Mouse (Mus musculus): ENCODE data around the gene Art2b. TPM values are rescaled to one million over a fixed set of nuclear protein-coding genes. Genes with fewer than 3 reads are reported as not detected.

Art2b gene
- total and polyA plus RNA-seq, 2 experiments from 2014 or later = not detected

GRCm38 (mm10) chr7:101550686-101551485 lies 34.5 kb downstream of the Art2b start:
- Histone ChIP-seq H3K4me1 (ENCODE audit: insufficient read depth, low read length) (no peaks in the 10 kb centered on the region), H3K4me2 (ENCODE audit: low read depth, low read length) (no peak overlapping the region), H3K36me3 (ENCODE audit: insufficient read depth, low read length) (no peaks in the 10 kb centered on the region), H3K9me3 (ENCODE audit: low read length) (no peaks in the 10 kb centered on the region), H3K9ac (replicated peaks; ENCODE audit: low read length) (no peak overlapping the region), H3K27ac (no peak overlapping the region), H3K4me3 (ENCODE audit: low read length) (no peak overlapping the region), H3K27me3 (ENCODE audit: insufficient read depth, low read length) (no peaks in the 10 kb centered on the region)
- no peak for TF ChIP-seq CTCF (IDR thresholded peaks at IDR 0.05; ENCODE audit: low read depth)
- WGBS = 74% methylated on average over 7 of the region's 7 CpGs
- no peak for ATAC-seq
- no peak for DNase-seq (ENCODE audit: low spot score)

GRCm38 (mm10) chr7:101549266-101549665 lies 36.1 kb downstream of the Art2b start:
- no peak overlapping the region for H3K9ac ChIP-seq (replicated peaks; ENCODE audit: low read length)
- DNase-seq (ENCODE audit: low spot score) (no peak), ATAC-seq (no peak)
- H3K36me3 ChIP-seq (ENCODE audit: insufficient read depth, low read length) = no peaks in the 10 kb centered on the region
- 84% methylated on average over 3 of the region's 3 CpGs for WGBS
- no peak for TF ChIP-seq CTCF (IDR thresholded peaks at IDR 0.05; ENCODE audit: low read depth)
- H3K4me1 ChIP-seq (ENCODE audit: insufficient read depth, low read length) = no peaks in the 10 kb centered on the region
- H3K27me3 ChIP-seq (ENCODE audit: insufficient read depth, low read length) = no peaks in the 10 kb centered on the region
- H3K27ac ChIP-seq = no peak overlapping the region
- H3K9me3 ChIP-seq (ENCODE audit: low read length) = no peaks in the 10 kb centered on the region
- no peak overlapping the region for H3K4me3 ChIP-seq (ENCODE audit: low read length)
- H3K4me2 ChIP-seq (ENCODE audit: low read depth, low read length) = no peak overlapping the region

GRCm38 (mm10) chr7:101547651-101548050 lies 37.7 kb downstream of the Art2b start:
- DNase-seq (ENCODE audit: low spot score) = no peak
- WGBS = 81% methylated on average over 3 of the region's 3 CpGs
- Histone ChIP-seq H3K36me3 (ENCODE audit: insufficient read depth, low read length) (no peaks in the 10 kb centered on the region), H3K27ac (no peak overlapping the region), H3K4me2 (ENCODE audit: low read depth, low read length) (no peak overlapping the region), H3K4me1 (ENCODE audit: insufficient read depth, low read length) (no peaks in the 10 kb centered on the region), H3K9ac (replicated peaks; ENCODE audit: low read length) (no peak overlapping the region), H3K4me3 (ENCODE audit: low read length) (no peak overlapping the region), H3K9me3 (ENCODE audit: low read length) (no peaks in the 10 kb centered on the region), H3K27me3 (ENCODE audit: insufficient read depth, low read length) (no peaks in the 10 kb centered on the region)
- TF ChIP-seq CTCF (IDR thresholded peaks at IDR 0.05; ENCODE audit: low read depth) = no peak
- ATAC-seq = no peak

GRCm38 (mm10) chr7:101541734-101542133 lies 43.7 kb downstream of the Art2b start:
- no peak for DNase-seq (ENCODE audit: low spot score)
- 76% methylated on average over 10 of the region's 10 CpGs for WGBS

GRCm38 (mm10) chr7:101541132-101541531 lies 44.3 kb downstream of the Art2b start:
- Histone ChIP-seq H3K4me1 (ENCODE audit: insufficient read depth, low read length) (no peaks in the 10 kb centered on the region), H3K9me3 (ENCODE audit: low read length) (no peaks in the 10 kb centered on the region), H3K9ac (replicated peaks; ENCODE audit: low read length) (no peak overlapping the region), H3K36me3 (ENCODE audit: insufficient read depth, low read length) (no peaks in the 10 kb centered on the region), H3K27me3 (ENCODE audit: insufficient read depth, low read length) (no peaks in the 10 kb centered on the region), H3K4me3 (ENCODE audit: low read length) (no peak overlapping the region), H3K27ac (no peak overlapping the region), H3K4me2 (ENCODE audit: low read depth, low read length) (no peak overlapping the region)
- peak; percentile 92 for DNase-seq (ENCODE audit: low spot score)
- WGBS = 4% methylated on average over 11 of the region's 11 CpGs
- peak; percentile 86 for TF ChIP-seq CTCF (IDR thresholded peaks at IDR 0.05; ENCODE audit: low read depth)
- ATAC-seq = peak; percentile 76

More at GRCm38 (mm10) chr7:101541734-101542133, 43.7 kb downstream of the Art2b start:
- Histone ChIP-seq H3K9ac (replicated peaks; ENCODE audit: low read length) (no peak overlapping the region), H3K27me3 (ENCODE audit: insufficient read depth, low read length) (no peaks in the 10 kb centered on the region), H3K9me3 (ENCODE audit: low read length) (no peaks in the 10 kb centered on the region), H3K36me3 (ENCODE audit: insufficient read depth, low read length) (no peaks in the 10 kb centered on the region), H3K27ac (no peak overlapping the region), H3K4me1 (ENCODE audit: insufficient read depth, low read length) (no peaks in the 10 kb centered on the region), H3K4me2 (ENCODE audit: low read depth, low read length) (no peak overlapping the region), H3K4me3 (ENCODE audit: low read length) (no peak overlapping the region)
- no peak for ATAC-seq
- TF ChIP-seq CTCF (IDR thresholded peaks at IDR 0.05; ENCODE audit: low read depth) = no peak

- Histone ChIP-seq H3K4me3 (ENCODE audit: low read length) (no peak overlapping the region), H3K4me1 (ENCODE audit: insufficient read depth, low read length) (no peaks in the 10 kb centered on the region), H3K27me3 (ENCODE audit: insufficient read depth, low read length) (no peaks in the 10 kb centered on the region), H3K9me3 (ENCODE audit: low read length) (no peaks in the 10 kb centered on the region), H3K4me2 (ENCODE audit: low read depth, low read length) (no peak overlapping the region), H3K9ac (replicated peaks; ENCODE audit: low read length) (no peak overlapping the region), H3K27ac (no peak overlapping the region), H3K36me3 (ENCODE audit: insufficient read depth, low read length) (no peaks in the 10 kb centered on the region)
- DNase-seq (ENCODE audit: low spot score) (no peak), ATAC-seq (0 out of 2 replicates have a peak, but pooled peaks have one; percentile 11)
- TF ChIP-seq CTCF (IDR thresholded peaks at IDR 0.05; ENCODE audit: low read depth) = no peak
- 75% methylated on average over 5 of the region's 5 CpGs for WGBS
These were observed 44.7 kb downstream of the Art2b start for GRCm38 (mm10) chr7:101540684-101541083.

GRCm38 (mm10) chr7:101539774-101540173 lies 45.6 kb downstream of the Art2b start:
- no peak for ATAC-seq
- H3K36me3 ChIP-seq (ENCODE audit: insufficient read depth, low read length) = no peaks in the 10 kb centered on the region
- no peaks in the 10 kb centered on the region for H3K4me1 ChIP-seq (ENCODE audit: insufficient read depth, low read length)
- H3K9me3 ChIP-seq (ENCODE audit: low read length) = no peaks in the 10 kb centered on the region
- H3K27me3 ChIP-seq (ENCODE audit: insufficient read depth, low read length) = no peaks in the 10 kb centered on the region
- no peak for TF ChIP-seq CTCF (IDR thresholded peaks at IDR 0.05; ENCODE audit: low read depth)
- no peak overlapping the region for H3K27ac ChIP-seq
- WGBS = 43% methylated on average over 9 of the region's 9 CpGs
- no peak for DNase-seq (ENCODE audit: low spot score)
- no peak overlapping the region for H3K9ac ChIP-seq (replicated peaks; ENCODE audit: low read length)
- H3K4me2 ChIP-seq (ENCODE audit: low read depth, low read length) = no peak overlapping the region
- H3K4me3 ChIP-seq (ENCODE audit: low read length) = no peak overlapping the region
